Mouse (Mus musculus) inflammation-experienced regulatory T-cells, adult 6 months (primary cell): Measurements from ENCODE around the gene Ppif. TPM values are rescaled to one million over a fixed set of nuclear protein-coding genes. Genes with fewer than 3 reads are reported as not detected.

Experiments
- ATAC-seq: one replicate; pipeline ENCODE4 v1.8.0; 2017
- polyA plus RNA-seq, 3 experiments: library from polyadenylated mRNA; unstranded; fragments of 100-300 nt; shearing (Covaris generic); gene quantifications; one replicate each; pipeline ENCODE4 v1.2.1; 2017

The Ppif gene
- polyA plus RNA-seq, 3 experiments from 2014 or later: 19.9 to 30.3 (median 23.0) TPM

DNA sequence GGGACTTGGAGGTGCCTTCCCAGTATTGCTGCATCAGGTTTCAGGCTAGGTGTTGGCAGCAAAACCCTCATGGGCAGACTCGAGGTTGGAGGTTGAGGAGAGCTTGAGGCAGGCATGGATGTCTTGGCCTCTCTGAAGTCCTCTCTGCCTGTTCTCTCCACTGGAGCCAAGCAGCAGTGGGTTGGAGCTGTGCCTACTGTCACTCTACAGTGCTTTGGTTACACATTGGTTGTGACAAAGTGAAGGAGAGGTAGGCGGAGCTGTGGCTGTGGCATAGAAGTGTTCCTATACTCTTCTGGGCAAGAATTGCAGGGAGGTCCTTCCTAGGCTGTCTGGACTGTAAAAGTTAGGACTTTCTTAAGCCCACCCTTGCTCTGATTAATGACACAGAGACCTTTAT is 2.4 kb downstream of the Ppif start:
- ATAC-seq: no peak

DNA sequence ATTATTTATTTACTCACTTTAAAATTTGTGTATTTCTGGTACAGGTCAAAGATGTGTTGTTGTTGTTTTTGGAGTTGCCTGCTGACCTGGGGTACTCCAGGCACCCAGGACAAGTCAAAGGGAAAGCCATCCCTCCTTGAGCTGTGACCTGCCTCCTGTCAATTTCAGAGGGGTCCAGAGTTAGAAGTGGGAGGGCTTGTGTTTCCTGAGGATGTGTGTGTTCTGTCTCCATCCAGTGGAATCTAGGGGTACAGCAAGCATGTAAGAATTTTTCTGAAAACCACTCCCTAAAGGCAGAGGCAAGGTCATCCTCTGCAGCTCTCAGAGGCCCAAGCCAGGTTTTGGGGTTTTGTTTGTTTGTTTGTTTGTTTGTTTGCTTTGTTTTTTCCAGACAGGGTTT is 8.0 kb downstream of the Ppif start:
- peak; percentile 70 for ATAC-seq

DNA sequence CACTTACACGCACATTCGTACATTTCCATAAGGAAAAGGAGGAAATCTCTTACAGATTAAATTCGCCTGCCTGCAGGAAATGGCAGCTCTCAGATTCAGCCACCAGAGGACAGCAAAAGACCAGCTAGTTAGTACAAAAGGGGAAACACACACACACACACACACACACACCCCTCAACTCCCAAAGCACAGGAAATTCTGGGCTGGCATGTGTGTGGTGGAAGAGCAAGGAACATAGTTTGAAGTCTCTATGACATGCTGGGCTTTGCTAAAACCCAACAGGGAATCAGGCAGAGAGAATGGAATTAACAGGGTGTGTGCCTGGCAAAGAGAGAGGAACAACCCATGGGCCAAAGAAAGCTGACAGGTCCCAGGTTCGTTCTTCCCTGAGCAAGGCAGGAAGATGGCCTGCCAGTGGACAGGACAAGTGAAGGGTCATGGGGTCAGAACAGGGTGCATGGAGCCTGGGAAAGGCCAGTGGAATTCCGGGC is 13.8 kb downstream of the Ppif start:
- ATAC-seq: no peak

DNA sequence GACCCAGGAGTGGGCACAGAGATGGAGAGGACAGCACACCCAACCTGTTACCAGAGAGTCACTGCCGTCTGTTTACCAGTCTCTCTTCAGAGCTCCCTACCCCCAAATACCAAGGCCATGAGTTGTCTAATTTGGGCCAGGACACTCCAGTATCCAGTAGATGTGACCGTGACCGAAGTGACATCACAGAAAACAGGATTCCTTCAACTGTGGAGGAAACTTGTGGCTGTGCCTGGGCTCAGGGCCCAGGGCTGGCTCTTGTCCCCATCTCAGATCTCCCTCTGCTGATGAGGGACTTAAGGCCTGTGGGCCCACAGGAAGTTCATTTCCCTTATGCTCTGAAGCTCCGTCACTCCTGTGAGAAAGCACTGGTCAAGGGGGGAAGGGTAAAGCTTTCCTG is 14.5 kb downstream of the Ppif start:
- no peak for ATAC-seq

DNA sequence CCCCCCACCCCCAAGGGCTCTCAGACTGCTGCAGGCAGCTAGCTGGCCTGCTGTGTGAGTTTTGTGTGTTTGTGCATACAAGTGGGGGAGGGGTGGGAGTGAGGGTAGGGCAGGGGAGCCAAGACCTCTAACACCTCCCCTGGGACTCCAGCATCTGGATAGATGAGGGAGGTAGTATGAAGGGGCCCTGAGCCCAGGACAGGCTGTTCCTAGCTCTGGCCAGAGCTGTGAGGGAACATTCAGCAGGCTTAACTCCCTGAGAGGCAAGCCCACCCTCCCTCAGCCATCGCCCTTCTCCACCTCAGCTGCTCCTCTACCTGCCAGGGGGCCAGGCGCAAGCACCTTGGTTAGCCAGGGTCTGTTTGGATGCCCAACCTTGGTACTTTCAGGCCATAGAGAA is 15.0 kb downstream of the Ppif start:
- no peak for ATAC-seq

DNA sequence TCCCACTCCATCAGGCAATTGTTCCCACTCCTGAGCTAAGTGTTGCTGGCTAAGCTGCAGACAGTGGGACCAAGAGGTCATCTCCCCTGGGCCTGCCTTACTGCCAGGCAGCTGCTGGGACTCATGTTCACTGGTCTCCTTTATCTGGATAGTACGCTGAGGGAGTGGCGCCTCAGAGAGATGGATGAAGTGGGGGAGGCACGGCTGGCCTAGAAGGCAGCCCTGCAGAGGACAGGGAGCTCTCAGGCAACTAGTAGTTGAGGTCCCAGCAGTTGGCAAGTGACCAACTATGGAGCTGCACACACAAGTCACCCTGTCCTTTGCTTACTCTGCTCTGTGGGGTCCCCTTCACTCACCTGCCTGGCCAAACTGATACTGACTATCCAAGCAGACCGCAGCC is 16.1 kb downstream of the Ppif start:
- no peak for ATAC-seq

DNA sequence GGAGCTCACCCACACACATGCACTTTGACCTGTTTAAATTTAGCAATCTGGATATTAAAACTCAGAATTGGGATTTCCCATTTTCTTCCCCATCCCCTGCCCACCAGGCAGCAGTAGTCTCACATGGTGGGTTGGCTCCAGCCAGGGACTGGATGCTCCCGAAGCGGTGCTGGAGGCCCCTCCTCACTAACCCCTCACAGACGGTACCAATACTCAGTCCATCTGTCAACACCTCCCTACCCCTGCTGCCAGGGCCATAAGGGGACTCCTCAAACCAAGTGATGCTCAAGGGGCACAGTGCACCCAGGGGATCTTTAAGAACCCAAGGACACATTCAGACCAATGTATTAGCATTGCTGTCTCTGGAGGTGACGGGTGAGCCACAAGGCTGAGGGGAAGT is 16.7 kb downstream of the Ppif start:
- ATAC-seq: no peak

DNA sequence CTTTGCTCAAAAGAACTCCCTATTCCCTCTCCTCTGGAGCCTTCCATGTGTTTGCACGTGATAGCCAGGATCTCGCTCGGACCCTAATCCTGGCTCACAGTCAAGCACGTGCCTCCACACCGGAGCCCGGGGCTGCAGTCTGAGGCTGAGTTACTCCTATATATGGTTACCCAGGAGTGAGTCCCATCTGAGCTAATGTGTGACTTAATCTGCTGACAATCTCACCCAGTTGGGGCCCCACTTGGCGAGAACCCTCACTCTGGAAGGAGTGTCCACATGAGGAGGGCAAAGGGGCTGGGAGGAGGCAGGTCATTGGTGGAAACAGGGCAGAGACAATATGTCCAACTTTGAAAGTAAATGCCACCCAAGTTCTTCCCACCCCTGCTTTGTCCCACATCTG is 17.2 kb downstream of the Ppif start:
- no peak for ATAC-seq

DNA sequence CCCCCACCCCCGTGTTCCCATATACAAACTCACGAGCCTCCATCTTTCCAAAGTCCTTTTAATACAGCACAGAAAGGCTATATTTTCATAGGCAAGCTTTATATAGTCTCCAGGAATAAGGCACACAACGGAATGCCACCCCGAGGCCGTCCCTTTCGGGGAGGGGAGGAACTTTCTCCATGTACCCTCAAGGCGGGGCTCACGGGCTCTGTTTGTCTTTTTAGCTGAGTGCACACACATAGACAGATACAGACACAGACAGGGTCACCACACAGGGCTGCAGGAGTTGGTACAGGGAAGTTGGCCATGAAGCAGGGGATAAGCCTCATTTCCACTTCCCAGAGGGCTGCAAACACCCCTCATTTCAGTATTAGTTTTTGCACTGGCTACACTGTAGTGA is 17.6 kb downstream of the Ppif start:
- no peak for ATAC-seq

DNA sequence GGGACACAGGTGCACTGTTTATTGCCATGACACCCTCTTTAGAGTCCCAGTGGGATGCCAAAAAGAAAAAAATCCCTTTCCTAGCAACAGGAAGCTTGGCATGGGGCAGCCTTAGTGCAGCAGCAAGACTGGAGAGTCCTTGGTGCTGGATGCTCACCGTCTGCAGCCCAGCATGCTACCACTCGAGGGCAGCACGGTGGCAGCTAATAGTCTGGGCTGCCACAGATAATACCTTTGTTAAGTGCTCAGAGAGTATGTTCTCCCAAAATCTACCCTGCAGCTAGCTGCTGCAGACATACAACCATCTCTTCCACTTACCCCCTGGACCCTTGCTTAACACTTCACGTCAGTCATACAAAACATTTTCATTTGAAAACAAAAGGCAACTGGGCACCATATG is 19.5 kb downstream of the Ppif start:
- no peak for ATAC-seq

DNA sequence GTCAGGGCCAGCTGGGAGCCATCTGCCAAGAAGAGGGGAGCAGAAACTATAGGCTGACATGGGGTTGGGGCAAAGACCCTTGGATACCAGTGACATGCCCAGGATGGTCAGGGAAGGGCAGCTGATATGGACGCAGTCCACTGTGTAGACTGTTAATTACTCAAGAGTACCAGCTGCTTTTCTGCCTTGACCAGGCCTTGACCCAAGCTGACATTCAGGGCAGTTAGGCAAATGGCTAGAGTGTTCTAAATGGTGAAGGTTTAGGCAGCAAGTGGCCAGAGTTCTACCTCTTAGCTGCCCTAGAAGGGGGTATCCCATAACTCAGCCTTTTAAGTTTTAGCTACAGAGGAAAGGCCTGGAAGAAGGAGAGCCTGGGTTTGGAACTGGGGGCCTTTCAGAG is 22.6 kb downstream of the Ppif start:
- ATAC-seq: no peak

DNA sequence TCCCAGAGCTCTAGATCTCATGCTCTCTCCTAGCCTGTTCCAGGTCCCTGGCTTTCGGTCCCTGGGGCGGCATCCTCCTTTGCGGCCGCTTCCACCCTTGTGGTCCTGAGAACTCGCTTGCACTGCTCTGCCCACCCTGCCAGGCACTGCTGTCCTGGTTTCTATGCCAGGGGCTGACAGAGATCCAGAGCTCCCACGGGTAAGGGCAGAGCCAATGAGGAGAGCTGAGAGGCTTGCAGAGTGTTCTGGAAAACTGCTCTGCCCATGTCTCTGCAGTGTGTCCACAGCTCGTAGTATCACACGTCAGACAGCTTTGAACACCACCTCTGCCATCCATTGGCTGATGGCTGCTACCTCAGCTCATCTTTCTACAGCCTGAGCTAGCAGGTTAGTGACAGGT is 23.8 kb downstream of the Ppif start:
- no peak for ATAC-seq

DNA sequence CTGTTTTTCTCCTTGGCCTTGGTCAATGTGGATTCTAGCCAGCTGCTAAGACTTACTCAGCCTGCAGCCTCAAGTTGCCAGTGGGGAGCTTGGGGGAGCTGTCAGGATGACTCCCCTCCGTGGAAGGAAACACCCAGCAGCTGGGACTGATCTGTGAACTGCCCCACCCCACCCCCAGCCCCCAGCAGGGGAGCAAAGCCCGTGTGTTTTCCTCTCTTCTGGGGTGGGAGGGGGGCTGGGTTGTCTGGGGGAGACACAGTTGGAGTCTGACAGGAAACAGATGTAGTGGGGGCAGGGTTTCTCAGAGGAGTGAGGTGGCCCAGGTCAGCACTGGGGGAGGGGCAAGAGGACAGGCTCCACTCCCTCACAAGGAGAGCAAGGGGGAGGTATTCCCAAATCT is 24.5 kb downstream of the Ppif start:
- ATAC-seq: no peak

DNA sequence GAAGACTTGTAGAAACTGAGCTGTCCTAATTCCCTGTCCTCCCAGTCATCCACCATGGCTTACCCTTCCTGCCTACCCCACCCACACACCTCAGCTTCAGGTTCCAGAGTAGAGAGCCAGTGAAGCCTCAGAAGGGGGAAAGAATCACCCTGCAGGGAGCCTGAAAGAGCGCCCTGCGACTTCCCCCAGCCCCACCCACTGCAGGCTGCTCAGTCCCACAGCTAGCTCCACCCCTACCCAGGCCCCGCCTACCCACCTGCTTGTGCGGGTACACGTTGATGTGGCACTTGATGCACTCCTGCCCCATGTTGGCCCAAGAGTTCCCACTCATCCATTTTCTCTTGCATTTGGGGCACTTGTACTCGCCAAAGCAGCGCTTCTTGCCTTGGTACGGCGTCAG is 25.4 kb downstream of the Ppif start:
- ATAC-seq: peak; percentile 82

DNA sequence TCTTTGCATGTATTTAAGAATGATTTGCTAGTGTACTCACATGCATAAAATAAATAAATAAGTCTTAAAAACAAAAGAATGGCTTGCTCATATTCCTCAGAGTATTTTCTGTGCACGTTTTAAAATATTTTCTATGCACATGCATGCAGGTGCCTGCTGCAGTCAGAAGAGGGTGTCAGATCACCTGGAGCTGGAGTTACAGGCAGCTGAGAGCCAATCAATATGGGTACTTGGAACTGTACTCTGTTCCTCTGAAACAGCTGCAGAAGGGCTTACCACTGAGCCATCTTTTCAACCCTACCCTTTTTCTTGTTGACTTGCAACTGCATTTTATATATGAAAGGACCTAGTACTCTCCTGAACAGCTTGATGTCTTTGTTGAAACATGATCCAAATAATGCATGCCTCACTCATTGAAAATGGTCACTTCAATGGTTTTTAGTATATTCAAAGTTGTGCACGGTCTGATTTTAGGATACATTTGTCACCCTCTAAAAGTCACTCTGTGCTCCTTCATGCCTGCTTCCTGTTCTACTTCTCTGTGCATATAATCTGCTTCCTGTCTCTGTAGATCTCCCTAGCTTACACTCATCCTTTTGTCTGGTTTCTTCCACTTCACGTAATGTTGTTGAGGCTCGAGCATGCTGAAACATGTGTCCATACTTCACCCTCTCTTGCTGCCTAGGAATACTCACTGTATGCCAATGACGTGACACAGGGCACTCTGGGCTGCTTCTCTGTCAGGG is 27.2 kb downstream of the Ppif start:
- ATAC-seq: peak; percentile 47

DNA sequence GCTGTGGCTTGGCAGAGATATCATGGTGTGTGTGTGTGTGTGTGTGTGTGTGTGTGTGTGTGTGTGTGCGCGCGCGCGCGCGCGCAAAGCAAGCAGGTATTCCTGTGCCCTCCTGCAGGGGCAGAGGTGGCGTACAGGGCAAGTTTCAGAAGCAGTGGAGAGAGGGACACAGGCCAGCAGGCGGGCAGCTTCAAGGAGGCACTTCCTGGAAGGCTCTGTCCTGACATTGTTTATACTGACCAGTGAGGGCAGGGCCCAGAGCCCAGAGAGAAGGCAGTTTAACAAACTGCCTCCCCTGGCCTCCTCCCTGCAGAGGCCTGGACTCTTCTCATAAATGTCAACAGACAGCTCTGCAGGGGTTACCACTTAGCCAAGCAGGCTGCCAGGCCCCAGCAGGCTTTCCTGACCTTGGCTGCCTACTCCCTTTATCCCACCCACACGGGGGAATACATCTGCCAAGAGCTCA is 31.1 kb downstream of the Ppif start:
- ATAC-seq: no peak

DNA sequence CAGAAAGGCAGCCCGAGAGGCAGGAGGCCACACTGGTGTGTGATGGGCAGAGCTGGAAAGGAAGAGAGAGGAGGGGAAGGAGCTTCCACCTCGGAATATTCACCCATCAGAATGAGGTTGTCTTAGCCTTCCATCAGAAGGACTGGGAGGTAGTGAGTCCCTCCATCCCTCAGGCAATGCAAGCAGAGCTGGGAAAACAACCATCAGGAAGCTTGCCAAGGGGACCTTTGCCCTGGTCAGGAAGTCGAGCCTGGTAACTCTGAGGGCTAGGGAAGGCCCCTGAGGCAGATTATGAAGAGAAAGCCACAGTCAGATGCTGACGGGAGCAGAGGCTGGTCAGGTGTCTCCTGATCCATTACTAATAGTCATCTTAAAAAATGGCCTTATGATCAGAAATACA is 31.7 kb downstream of the Ppif start:
- no peak for ATAC-seq

DNA sequence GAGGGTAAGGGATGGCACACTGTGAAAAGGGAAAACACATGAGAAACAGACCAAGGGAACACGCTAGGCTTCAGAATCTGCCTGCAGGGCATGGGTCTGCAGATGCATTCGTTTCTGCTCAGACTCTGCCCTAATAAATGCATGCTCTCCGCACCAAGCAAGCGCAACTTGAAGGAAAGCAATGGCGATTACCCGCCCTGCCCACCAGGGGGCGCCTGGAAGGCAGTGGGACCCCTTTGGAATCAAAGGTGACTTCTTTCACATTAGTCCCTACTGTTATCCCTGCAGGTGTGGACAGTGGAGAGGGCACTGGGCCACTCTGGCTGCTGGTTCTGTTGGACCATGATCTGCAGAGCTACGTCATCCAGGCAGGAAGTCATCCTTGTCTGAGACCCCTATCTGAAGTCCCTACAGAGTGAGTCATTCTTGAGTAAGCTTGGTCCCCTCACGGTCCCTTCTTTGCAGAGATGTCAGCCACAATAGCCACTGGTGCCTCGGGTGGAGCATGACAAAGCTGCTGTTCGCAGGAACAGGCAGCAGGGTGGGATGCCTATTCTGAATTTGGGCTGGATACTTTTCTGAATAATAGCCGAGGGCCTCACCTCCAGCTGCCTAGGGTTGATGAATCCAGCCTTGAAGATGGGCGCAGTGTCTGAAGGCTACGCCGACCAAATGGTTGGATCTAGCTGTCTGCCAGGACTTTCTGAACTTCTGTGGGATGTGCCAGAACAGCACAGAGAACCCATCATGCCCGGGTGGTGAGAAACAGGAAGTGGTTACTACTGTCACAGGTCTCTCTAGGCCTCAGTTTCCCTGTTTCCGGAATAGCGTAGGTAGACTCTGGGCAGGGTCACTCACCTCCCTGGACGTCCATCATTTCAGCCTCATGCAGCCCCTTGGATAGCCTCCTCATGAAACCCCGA is 32.5 kb downstream of the Ppif start:
- ATAC-seq: no peak

DNA sequence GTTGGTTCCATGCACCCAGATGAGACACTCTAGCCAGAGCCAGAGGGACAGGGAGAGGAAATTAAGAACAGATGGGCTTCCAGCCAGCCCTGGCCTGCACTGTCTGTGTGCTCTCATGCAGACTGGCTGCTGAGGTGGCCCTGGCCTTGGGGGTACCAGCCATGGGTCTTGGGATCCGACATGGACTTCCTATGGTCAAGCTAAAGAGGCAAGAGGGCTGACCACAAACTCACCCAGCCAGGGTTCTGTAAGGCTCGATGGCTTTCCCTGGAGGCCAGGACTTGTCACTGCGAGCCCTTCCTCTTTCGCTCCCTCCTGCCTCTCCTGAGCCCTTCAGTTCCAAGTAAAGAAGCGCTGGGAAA is 33.2 kb downstream of the Ppif start:
- ATAC-seq: no peak

DNA sequence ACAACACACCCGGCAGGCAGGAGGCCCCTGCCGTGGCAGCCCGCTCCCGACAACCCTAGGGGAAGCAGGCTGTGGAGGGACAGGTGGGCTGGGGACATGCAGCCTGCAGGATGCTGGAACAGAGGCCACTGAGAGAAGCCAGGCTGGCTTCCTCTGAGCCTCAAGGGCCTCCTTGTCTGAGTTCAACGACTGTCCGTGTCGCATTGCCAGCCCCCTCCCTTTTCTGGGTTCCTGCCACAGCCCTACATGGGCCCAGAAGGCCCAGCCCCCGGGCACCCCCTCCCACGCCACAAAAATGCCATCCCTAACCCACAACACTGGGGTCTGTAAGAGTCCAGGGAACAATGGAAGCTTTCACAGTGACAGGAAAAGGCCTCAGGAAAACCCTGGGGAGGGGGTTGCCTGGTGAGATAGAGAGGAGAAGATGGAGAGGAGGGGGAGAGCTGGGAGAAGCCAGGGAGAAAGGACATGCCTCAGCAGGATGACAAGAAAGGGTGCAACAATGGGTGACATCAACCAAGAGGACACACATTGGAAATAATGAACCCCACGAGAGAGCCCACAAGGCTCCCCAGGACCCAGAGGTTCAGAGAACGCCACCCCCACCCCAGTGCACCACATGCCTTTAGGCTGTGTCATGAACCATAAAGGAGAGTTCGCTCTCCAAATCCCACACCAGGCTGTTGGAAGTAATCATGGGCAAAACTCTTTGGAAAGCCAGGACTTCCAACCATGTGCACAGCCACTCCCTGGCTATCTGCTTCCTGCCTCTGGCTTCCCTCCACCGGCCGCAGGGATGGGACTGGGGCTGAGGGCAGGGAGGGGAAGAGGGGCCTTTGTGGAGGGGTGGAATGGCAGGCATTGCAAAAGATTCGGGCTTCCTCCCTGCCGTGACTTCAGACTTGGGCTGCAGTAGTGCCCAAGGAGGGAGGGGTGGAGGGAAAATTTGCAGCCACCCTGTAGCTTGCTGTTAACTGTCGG is 41.1 kb downstream of the Ppif start:
- ATAC-seq: no peak

DNA sequence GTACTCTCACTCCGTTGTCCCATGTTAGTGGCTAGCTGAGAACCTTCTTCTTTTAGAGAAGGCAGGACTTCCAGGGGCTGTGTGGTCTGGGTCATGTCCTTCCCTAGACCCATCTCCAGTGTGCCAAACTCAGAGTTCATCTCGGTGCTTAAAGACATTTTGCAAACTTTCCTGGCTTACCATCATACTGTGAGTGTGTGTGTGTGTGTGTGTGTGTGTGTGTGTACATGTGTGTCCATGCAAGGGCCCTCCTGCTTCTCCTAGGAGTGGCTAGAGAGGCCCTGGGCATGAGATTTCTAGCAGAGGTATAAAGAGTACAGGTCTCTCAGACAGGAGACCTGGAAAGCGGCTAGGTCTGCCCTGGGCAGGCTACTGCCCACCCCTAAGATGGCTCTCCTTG is 42.2 kb downstream of the Ppif start:
- no peak for ATAC-seq

DNA sequence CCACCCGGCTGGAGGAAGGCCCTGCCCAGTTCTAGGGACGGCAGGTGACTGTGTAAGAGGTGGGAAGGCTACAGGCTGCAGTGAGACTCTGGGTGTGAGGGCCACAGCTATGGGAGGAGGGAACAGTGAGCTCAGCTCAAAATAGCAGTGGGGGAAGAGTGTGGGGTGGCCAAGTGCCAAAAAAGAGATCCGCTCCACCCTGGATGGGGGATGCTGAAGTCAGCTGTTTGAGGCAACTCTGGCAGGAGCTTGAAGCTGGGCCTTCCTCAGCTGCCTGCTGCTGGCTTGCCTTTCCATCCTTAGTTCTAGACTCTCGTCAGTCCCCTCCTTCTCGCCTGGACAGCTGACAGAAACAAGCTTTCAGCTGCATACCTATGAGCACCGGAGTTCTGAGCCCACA is 42.6 kb downstream of the Ppif start:
- ATAC-seq: no peak

DNA sequence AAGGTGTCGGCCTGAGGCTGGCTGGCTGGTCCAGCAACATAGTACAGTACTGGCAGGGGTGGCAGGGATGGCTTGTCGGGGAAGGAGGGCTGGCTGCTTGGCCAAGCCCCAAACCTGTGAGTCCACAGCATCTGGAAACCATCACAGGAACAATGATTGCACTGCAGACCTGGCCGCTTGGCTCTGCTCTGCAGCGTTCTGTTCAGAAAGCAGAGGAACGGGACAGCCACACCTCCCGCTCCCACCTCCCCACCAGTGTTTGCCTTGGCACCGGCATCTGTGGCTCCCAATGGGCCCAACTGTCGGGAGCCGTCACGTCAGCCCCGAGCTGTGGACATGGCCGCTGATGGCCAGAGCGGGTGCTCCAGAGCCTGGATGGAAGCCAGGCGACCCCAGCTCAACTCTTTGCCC is 44.6 kb downstream of the Ppif start:
- ATAC-seq: no peak
